Mouse (Mus musculus): ENCODE measurements around the gene Adh6a.

The Adh6a gene

DNA sequence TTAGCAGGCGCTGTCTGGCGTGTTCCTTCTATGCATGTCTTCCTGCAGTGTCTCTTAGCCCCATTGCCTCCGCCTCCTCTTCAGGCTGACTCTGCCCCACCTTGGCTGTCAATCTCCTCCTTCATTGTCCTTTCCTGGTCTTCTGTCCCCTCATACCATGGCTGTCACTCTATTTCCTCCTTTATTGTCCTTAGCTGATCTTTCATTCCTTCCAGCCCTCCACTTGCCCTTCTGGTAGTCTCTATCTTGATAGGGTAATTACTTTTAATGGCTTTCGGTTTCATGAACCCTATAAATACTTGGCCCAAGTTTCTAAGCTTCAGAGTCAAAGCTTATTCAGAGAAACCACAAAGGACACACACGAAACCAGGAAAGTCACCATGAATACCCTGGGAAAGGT, at the start of gene Adh6a:
Gene Adh6a, plus strand, starts transcription at position 322 of the 400 bp plus-strand sequence.
- DNase-seq: no peak

DNA sequence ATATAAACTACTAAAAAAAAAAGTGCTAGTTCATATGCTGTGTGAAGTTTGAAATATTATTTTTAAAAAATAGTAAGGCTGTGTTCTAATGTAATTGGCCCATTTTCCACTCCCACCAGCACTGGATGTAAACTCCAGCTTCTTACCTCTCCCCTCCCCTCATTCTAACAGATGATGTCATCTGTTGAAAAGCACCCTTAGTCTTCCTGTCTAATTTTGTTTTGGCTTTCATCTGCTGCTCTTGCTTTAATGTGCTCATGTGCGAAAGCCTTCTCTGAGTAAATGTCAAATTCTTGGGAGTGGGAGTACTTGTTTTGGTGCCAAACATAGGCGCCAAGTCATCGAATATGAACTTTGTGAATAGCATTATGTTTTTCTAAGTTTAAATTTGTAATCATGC, 48.4 kb upstream of the Adh6a start:
- no peak for DNase-seq

DNA sequence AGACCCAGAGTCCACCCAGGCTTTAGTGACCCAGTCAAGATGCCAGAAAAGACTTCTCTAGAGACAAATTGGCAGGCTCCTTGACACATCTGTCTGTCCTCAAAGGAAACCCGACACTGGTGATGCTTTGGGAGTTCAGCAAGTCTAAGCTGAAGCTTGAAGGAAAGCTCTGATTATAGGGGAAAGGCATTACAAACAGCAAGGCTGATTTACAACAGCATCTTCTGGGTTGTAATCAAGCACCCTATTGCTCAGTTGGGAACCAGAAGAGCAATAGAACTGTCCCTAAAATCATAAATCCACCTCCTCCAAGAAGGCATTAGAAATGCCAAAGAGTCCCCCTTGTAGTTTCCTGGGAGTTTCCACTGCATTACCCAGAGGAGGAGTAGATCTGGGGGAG, 42.6 kb upstream of the Adh6a start:
- no peak for DNase-seq

DNA sequence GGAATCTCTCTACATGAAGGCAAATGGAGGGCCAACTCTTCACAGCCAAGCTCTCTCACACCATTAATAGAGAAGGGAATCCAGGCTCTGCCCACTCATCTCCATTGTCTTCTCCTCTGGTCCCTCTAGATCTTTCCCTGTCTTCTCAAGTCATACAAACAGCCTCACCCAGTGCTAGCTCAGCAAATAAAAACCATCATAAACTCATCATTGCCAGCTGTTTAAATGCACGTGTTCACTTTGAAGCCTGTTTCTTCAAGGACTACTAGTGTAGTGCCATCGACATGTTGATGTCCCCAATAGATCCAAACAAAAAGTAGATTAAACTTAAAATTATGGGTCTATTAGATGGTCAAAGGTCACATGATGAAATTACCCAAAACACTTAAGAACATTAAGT, 41.8 kb upstream of the Adh6a start:
- no peak for DNase-seq

DNA sequence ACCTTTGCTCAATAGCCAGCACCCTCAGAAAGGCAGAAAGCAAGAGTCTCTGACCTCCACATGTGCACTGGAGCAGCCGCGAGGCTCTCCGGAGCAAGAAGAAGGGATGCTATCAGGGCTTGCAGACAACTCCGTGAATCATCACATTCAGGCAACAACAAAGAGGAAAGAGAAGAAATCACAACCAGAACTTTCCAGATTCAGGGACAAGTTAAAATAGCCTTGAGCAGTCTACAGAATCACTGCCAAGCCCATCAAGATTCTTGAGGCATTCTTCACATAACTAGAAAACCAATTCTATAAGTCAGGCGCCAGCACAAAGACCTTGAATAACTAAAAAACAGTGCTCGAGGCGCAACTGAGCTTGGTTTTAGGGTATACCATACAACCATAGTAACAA, 40.0 kb upstream of the Adh6a start:
- DNase-seq: no peak

DNA sequence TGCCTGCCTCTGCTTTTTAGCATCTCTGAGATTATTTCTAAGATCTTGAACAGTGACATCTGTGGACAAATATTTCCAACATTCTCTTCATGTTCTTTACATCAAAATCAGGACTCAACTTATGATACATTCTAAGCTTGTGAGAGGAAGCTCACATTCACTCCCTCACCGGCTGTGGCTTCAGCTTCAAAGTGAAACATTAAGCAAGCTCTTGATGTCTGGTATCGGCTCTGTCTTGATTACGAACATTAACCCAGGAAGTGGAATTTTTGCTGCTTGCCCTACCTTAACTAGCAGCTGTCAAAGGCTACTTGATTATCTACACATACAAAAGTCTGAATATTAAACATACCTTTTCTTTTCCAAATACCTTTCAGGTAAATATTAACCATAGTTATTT, 38.0 kb upstream of the Adh6a start:
- peak; percentile 46 for DNase-seq

DNA sequence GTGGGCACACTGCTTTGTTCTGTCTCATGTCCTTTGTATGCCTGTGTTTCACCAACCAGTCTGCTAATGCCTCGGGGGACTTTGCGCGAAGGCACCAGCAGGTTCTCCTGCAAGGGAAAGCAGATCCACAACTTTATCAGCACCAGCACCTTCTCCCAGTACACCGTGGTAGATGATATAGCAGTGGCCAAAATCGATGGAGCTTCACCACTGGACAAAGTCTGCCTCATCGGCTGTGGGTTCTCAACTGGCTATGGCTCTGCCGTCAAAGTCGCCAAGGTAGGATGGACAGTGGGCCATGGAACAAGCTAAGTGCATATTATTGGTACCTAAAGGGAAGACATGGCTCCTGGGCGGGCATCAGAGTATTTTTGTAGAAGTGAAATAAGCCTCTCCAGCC, 30.5 kb upstream of the Adh6a start:
- DNase-seq: no peak

DNA sequence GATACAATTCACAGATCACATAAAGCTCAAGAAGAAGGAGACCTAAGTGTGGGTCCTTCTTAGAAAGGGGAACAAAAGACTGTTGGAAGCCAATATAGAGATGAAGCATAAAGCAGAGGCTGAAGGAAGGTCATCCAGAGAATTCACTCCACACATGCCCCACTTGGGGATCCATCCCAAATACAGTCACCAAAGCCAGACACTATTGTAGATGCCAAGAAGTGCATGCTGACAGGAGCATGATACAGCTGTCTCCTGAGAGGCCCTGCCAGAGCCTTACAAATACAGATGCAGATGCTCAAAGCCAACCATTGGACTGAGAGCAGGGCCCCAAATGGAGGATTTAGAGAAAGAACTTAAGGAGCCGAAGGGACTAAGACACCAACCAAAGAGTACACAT, 29.3 kb upstream of the Adh6a start:
- DNase-seq: no peak

DNA sequence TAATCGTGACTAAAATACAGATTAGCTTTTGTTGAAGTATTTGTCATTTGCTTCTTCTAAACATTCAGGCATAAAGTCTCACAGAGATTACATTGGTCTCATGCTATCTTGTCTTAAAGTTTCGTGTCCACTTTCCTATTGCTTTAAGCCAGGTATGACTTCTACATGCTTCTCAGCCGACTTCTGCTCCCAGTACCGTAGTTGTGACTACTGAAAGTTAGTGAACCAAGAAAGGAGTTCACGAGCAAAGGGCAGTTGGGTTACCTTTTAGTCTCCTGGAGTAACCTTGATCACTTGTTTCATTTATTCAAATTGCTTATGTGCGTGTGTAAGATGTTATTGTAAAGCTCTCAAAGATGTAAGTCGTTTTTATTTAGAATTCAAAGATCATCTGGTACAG, 27.1 kb upstream of the Adh6a start:
- peak; percentile 56 for DNase-seq

DNA sequence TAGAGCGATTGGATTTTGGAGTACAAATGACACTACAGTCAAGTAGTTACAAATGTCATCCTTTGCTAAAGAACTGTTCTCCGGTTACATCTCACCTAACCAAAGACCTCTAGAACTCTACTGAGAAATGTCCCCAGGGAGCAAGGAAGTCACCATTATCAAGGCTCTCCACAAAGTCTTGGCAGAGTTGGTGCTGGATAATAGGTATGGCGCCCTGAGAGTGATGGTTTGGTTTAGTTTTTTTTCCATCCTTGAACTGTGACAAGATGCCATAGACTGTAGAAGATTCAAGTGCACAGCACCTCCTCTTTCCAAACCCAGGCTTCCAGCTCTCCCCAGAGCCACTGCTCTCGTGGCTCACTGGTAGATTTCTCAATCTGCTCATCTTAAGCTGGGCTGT, 25.4 kb upstream of the Adh6a start:
- DNase-seq: no peak

DNA sequence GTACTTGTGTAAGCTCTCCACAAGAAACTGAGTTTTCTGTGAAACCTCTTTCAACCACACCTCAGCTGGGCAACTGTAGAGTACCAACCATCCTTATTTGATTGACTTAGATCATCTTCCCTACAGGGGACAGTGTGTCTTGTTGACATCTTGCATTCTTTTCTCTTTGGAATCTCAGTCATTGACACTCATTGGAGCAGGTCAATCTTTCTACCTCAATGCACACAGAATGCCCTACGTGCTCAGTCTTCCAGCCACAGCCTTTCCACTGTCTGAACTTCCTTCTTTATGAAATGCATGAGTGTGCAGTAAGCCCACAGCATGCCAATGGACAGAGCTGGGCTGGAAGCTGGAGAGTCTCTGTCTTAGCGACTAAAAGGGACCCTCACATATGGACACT, 22.4 kb upstream of the Adh6a start:
- peak; percentile 68 for DNase-seq

DNA sequence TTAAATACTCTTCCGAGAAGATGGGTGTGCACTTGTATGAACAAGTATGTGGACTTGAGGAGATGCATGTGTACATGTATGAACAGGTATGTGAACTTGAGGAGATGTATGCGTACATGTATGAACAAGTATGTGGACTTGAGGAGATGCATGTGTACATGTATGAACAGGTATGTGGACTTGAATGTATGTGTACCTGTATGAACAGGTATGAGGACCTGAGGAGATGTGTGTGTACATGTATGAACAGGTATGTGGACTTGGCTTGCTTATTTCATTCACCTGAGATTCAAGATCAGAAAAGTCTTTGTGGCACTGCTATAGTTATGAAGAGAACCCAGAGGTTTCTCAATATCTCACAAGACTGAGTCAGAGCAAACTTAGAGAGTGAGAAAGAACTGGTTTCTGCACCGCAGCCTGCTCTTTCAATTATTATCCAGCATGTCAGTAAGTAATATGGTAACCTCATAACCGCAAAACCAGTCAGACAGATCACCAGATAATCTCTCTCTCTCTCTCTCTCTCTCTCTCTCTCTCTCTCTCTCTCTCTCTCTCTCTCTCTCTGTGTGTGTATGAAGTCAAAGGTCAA, 21.5 kb upstream of the Adh6a start:
- no peak for DNase-seq

DNA sequence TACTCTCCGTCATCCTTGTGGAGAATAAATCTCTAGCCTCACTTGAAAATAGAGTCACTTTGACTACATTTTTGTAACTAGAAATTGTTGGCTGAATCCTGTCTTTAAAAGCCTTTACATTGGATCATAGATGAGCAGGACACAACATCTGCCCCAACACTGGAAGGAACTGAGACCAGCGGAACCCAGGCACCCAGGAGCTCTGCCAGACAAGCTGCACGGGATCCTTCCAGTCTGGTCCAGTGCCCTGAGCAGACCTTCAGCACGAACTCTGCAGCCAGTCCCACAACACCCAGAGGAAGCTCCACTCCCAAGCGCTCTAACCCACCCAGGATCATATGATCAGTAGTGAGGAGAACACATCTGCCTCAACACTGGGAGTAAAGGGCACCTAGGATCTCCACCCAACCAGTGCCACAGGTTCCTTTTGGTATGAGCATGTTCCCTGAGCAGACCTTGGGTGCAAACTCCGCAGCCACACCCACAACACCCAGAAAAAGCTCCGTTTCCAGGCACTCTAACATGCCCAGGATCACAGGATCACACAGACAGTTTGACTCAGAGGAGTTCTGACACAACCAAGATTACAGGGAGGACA, 19.7 kb upstream of the Adh6a start:
- DNase-seq: peak; percentile 27

DNA sequence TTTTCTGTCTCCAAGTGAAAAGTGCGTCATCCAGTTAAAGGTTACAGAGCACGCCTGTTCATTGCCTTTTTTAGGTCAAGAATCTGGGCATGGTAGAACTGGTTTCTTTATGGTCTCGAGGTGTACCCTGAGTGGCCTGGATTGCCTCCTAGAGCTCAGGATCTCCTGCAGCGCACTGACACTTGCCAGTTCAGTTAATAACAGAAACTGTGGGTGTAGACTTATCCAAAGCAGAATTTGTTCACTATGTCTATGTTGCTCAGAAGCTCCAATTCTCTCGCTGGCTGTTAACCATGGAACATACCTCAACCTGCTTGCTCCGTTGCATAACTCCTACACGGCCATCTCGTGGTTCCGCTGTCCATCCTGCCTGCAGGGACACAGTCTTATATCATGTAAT, 13.0 kb upstream of the Adh6a start:
- DNase-seq: no peak

DNA sequence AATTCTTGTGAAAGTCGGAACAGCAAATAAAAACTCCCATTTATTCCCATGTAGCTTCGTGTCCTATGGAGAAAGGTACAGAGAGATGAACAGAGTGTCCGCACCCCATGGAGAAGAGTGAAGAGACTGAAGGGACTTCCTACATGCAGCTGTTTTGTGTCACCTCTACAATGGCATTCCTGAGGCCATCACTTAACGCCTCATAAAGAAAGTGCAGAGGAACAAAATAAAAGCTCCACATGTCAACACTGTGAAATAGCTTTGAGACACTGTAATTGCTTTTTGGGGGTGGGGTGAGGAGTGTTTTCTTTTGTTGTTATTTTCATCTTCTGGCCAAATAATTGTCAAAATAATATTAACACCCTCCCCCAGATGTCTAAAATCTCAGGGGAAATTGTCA, 10.4 kb upstream of the Adh6a start:
- DNase-seq: no peak

DNA sequence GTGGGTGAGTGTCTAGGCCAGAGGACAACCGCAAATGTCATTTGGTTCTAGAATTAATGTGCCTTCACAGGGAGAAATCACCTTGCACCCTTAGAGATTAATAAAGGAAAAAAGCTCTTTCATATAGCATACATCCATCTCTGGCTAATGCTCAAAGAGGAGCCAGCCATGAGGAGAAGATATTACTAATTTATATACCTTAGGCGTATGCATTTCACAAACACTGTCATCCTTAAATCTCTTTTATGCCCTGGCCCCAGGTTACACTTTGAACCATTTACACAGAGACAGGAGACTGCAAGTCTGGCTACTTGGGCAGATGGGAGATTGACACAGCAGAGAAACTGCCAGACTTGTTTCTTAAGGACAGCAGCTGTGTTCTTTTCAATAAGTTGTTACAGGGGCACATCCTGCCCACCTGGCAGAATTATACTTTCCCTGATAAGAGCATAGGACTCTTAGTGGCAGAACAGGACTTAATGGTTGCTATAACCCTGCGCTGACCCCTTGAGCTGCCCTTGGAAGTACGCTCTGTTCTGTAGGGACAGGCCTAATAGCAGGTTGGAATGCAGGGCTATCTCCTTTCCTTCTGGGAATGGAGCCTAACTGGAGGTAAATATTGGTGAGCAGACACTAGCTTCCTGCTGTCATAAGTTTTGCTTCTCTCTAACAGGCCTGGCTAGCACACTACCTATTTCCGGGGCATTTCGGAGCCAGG, 9.2 kb upstream of the Adh6a start:
- DNase-seq: no peak

DNA sequence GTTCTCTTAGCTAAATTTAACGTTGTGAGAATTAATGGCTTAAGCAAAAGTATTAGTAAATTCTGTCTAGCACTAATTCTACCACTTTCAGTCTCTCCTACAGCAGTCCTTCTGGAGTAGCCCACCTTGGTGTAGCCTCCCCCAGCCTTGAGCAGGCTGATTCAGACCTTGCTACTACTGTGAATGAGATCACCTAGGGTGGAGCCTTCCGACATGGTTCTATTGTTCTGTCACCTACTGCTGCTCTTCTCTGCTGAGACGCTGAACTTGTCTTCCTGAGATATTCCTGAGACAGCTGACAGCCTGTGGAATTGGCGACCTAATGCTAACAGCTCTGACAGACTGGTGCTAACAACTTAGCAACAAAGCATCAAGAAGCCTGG, 8.6 kb upstream of the Adh6a start:
- DNase-seq: no peak

DNA sequence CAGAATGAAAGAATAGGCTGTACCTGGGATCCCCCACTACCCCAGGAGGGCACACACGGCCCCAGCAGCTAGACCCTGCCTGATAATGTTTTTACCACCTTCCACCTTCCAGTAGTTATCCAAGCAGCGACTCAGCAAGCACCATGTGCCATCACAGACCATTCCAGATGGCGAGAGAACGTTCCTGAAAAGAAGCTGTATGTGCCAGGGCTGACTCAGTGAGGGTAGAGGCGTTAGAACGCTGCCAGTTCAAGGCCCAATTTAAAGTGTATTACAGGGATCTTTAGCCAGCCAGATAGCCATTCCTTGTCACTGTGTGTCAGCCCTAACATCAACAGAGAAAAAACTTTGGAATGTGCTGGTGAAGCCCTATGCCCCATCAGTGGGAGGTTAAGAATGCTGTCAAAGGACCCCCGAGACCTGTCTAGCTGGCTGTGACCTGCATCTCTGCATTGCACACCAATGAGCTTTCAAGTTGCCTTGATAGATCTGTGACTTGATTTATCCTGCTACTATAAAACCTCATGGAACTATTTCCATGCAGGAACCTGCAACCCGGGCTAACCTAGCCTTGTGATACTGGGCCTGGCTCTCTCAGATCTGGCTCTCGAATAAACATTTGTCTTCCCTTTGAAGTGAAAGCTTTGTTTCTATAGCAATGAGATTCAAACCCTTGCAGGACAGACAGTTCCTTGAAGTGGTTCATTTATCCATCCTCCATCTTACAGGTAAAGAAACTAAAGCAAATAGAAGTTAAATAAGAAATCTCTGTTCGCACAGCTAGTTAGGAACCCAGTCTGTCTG, 7.4 kb upstream of the Adh6a start:
- no peak for DNase-seq

DNA sequence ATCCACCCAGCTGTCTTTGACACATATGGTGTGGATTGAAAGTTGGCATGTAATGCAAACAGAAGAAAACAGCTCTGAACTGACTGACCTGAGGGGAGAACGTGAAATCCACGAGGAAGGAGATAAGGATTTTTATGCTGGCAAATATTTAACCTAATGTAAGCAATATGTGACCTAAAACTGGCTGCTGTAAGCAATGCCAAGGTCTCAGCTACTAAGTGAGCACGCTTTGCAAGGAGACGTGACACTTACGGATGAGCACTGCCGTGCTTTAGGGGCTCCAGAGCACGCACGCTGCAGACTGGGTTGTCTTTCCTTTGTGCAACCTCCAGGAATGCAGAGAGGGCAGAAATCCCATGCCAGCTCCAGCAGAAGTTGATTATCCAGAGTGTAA, 6.8 kb upstream of the Adh6a start:
- no peak for DNase-seq

DNA sequence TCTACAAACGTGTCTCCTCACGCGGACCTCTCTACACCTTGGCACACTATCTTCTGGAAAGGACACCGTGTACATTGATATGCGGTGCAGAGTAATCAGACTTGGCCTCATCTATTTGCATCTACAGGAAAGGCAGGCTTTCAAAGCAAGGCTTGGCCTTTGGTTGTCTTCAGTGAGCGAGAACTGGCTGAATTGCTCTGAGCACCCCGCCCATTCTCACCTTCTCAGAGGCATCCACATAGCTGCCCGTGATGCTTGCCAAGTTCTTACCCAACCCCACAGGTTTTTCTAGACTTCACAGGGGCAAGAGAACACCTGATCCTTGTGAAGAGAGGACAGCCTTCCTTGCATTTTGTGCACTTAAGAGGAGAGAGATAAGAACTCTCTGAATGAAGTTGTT, 3.2 kb upstream of the Adh6a start:
- no peak for DNase-seq

DNA sequence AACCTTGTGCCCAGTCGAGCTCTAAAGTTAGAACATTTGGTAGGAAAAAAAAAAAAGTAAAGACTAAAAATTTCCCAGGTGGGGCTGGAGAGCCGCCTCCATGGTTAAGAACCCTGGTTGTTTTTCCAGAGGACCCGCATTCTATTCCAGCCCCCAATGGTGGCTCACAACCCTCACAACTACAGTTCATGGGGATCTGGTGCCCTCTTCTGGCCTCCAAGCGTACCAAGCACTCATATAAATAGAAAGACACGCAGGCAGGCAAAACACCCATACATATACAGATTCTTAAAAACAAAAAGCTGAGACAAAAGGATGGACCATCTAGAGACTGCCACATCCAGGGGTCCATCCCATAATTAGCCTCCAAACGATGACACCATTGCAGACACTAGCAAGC, 2.1 kb upstream of the Adh6a start:
- no peak for DNase-seq

DNA sequence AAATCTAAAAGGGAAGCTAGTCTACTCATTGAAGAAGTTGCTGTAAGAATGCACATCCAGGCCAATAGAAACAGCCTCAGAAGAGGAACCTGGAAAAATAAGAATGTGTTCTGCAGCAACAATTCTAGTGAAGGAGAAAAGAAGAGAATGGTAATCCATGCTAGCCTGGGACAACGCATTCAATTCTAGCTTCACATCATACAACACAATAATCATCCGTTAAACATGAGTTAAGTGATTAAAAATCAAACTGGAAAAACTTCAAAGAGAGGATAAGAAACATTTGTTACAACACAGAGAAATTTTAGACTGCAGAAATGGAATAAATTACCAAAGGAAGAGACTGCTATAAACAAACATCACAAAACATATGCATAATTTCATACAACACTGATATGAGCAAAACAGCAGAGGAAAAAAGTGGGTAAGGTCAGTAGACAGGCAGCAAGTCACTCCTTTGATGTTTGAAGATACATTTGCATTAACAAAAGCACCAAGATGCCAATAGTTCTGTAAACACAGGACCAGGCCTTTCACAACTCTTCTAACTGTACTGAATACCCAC, 3.9 kb downstream of the Adh6a start:
- DNase-seq: no peak

DNA sequence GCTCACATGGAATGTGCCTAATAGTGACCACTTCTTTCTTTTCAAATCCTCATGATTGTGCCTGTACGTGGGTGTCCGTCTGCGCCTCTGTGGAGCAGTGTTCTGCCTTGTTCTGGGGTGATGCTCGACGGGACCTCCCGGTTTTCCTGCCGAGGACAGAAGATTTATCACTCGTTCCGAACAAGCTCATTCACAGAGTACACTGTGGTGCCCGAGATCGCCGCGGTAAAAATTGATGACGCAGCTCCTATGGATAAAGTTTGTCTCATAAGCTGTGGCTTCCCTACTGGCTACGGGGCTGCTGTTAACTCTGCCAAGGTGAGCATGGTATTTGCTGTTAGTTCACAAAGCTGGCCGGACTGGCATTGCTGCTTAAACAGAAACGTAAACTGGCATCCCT, 11.9 kb downstream of the Adh6a start:
- DNase-seq: no peak

DNA sequence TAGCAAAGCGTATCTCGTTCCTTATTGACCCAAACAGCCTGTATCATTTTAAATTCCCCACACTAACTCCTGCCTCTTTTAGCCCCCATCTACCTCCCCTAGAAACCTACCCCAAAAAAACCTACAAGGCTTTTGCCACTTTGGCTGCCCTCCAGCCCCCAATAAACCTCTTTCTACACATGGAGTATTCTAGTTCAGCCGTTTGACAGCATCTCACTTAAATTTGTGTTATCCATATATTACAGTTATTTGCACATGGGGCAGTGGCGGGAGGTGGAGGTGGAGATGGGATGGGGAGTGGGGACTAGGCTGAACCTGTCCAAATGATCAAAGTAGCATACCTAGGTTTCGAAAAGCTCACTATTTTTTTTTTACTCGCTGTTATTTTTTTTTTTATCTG, 12.4 kb downstream of the Adh6a start:
- no peak for DNase-seq

All from kidney, adult 9 months (tissue).